Mouse (Mus musculus) forebrain, embryonic 14.5 days (tissue): ENCODE data around the gene Gabrr1. TPM values are rescaled to one million over a fixed set of nuclear protein-coding genes. Genes with fewer than 3 reads are reported as not detected.

Experiments used
- ATAC-seq: fragments of 200-750 bp; cut with Nextera tagmentation; 2 replicates; pipeline ENCODE4 v1.8.0; 2017; ENCODE audit warnings: mild to moderate bottlenecking, moderate library complexity
- DNase-seq: peaks from one replicate; pipeline ENCODE4 v3.0.0-alpha.2; 2015; ENCODE audit warnings: low spot score
- H3K27ac ChIP-seq: fragments of 300-500 bp; sonication (generic); 2 replicates; pipeline ENCODE4 v1.5.1; 2014; ENCODE audit warnings: low read depth, mild to moderate bottlenecking, control low read depth, low read length, moderate library complexity
- H3K27me3 ChIP-seq: fragments of 300-500 bp; sonication (generic); replicated peaks from 2 replicates; pipeline ENCODE4 v1.6.1; 2014; ENCODE audit warnings: low read length, control low read depth, mixed read lengths; ENCODE audit not compliant: control insufficient read depth, insufficient read depth
- H3K36me3 ChIP-seq: fragments of 300-500 bp; sonication (generic); 2 replicates; pipeline ENCODE4 v1.6.1; 2014; ENCODE audit warnings: low read length, control low read depth; ENCODE audit not compliant: control insufficient read depth, insufficient read depth
- H3K4me1 ChIP-seq: fragments of 300-500 bp; sonication (generic); 2 replicates; pipeline ENCODE4 v1.6.1; 2014; ENCODE audit warnings: antibody characterized with exemption, low read length, control low read depth; ENCODE audit not compliant: control insufficient read depth, insufficient read depth
- H3K4me2 ChIP-seq: fragments of 300-500 bp; sonication (generic); 2 replicates; pipeline ENCODE4 v1.6.1; 2014; ENCODE audit warnings: mild to moderate bottlenecking, control low read depth, low read length
- H3K4me3 ChIP-seq: fragments of 300-500 bp; sonication (generic); 2 replicates; pipeline ENCODE4 v1.5.1; 2014; ENCODE audit warnings: low read depth, low read length, control low read depth
- H3K9ac ChIP-seq: fragments of 300-500 bp; sonication (generic); 2 replicates; pipeline ENCODE4 v1.6.1; 2014; ENCODE audit warnings: mild to moderate bottlenecking, low read length, control low read depth, moderate library complexity
- H3K9me3 ChIP-seq: fragments of 300-500 bp; sonication (generic); replicated peaks from 2 replicates; pipeline ENCODE4 v1.6.1; 2016; ENCODE audit warnings: low read length, control low read depth, mixed read lengths; ENCODE audit not compliant: control insufficient read depth
- WGBS: fragments of 180-500 bp; shearing (Covaris S2); extraction: QIAGEN DNeasy Blood & Tissue Kit; methylation state at CpG from one replicate; pipeline ENCODE4 v1.1.7; 2014; 5-methylcytosine and 5-hydroxymethylcytosine counted together
- polyA plus RNA-seq: library from polyadenylated mRNA; unstranded; fragments of >200 nt; fragmentation: Nextera tagmentation; extraction: Ambion mirVana; gene quantifications from 2 replicates; pipeline ENCODE4 v1.2.1, GENCODE M21; 2014

The Gabrr1 gene
- polyA plus RNA-seq, 1 experiment from 2014 or later = not detected

- Histone ChIP-seq H3K27me3 (no peaks in the 10 kb centered on the region), H3K4me2 (no peak overlapping the region)
- WGBS = 1% methylated on average over 2 of the region's 2 CpGs
These were observed 65.8 kb downstream of the Gabrr1 start for GRCm38 (mm10) chr4:33198117-33198516.

GRCm38 (mm10) chr4:33204682-33205081, 72.4 kb downstream of the Gabrr1 start:
- H3K36me3 ChIP-seq = no peaks in the 10 kb centered on the region
- H3K4me3 ChIP-seq = no peak overlapping the region
- 0 out of 2 replicates have a peak, but pooled peaks cover 3% of the 10 kb centered on the region for H3K27me3 ChIP-seq
- 2% methylated on average over 4 of the region's 4 CpGs for WGBS
- DNase-seq (peak; percentile 70), ATAC-seq (no peak)
- H3K4me1 ChIP-seq = 0 out of 2 replicates have a peak, but pooled peaks cover 2% of the 10 kb centered on the region
- H3K9me3 ChIP-seq = no peaks in the 10 kb centered on the region
- H3K9ac ChIP-seq = no peak overlapping the region
- no peak overlapping the region for H3K4me2 ChIP-seq
- no peak overlapping the region for H3K27ac ChIP-seq

More at GRCm38 (mm10) chr4:33198117-33198516, 65.8 kb downstream of the Gabrr1 start:
- Histone ChIP-seq H3K9ac (no peak overlapping the region), H3K36me3 (no peaks in the 10 kb centered on the region), H3K4me3 (no peak overlapping the region), H3K9me3 (no peaks in the 10 kb centered on the region; the same call in 1 of the 2 replicates), H3K4me1 (no peaks in the 10 kb centered on the region), H3K27ac (no peak overlapping the region)
- ATAC-seq = no peak
- no peak for DNase-seq

GRCm38 (mm10) chr4:33207551-33207950, 75.2 kb downstream of the Gabrr1 start:
- ATAC-seq (no peak), DNase-seq (no peak)
- 68% methylated on average over 2 of the region's 2 CpGs for WGBS
- Histone ChIP-seq H3K9ac (no peak overlapping the region), H3K4me3 (no peak overlapping the region), H3K27ac (no peak overlapping the region), H3K27me3 (0 out of 2 replicates have a peak, but pooled peaks cover 3% of the 10 kb centered on the region), H3K9me3 (no peaks in the 10 kb centered on the region; the same call in 1 of the 2 replicates), H3K4me1 (0 out of 2 replicates have a peak, but pooled peaks cover 2% of the 10 kb centered on the region), H3K4me2 (no peak overlapping the region), H3K36me3 (no peaks in the 10 kb centered on the region)

DNA sequence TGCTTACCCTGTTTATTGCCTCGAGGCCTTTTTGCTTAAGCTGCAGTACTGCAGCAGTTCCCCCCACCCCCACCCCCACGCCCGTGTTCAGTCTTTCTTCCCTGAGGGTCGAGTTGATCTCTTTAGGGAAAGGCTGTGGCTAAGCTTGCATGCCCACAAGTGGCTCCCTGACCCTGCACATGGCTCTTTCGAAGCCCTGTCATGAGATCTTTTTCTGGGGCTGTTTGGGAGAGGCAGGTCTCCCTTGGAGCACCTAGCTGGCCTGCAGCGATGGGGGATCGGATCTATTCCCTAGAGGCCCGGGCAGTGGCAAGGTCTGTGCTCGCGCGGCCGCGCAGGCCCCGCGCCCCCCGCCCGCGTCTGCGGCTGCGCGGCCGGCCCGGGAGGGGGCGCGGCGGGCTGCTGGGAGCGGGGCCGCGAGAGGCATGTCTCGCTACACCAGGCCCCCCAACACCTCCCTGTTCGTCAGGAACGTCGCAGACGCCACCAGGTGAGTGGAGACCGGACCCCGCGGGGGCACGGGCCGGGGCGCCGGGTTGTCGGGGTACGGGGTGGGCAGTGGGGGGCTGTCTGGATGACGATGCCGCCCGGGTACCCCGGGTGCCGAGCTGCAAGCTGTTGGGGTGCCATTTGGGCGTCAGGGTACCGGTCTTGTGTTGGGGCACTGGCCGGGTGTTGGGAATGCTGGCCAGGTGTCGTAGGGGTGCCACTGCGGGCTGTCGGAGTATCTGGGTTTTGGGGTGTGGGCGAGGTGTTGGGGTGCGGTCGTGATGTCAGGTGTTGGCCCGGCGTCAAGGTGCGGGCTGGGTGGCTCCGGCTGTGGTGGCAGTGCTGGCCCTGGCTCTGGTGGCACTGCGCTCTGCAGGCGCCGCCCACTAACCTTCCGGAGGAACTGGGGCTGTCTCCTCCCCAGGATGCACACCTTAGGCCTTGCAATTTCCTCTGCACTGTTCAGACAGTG, 76.8 kb downstream of the Gabrr1 start, which contains the start of gene Srsf12:
Gene Srsf12 (plus strand): TSS at position 111 of the 961 bp plus-strand sequence.
- Histone ChIP-seq H3K9ac (peak within 1 kb of the TSS; percentile 91), H3K4me2 (peak within 1 kb of the TSS; percentile 94), H3K4me3 (peak within 1 kb of the TSS; percentile 71), H3K9me3 (no peaks in the 10 kb centered on the region; the same call in 1 of the 2 replicates), H3K27ac (peak within 1 kb of the TSS; percentile 68), H3K36me3 (no peaks in the 10 kb centered on the region), H3K27me3 (0 out of 2 replicates have a peak, but pooled peaks cover 2% of the 10 kb centered on the region), H3K4me1 (0 out of 2 replicates have a peak, but pooled peaks cover 2% of the 10 kb centered on the region)
- 4% methylated on average over 40 of the region's 65 CpGs for WGBS
- DNase-seq = peak; percentile 56
- ATAC-seq = peak; percentile 92

Other genes with a start within 250 kb of the Gabrr1 start
- 32.7 and 33.5 TPM in 2 replicates for gene Ankrd6, start 181.7 kb upstream of the Gabrr1 start, polyA plus RNA-seq
- gene Rragd, start 149.5 kb upstream of the Gabrr1 start, polyA plus RNA-seq = 17.6 and 22.7 TPM in 2 replicates
- 53.5 and 53.9 TPM in 2 replicates for gene Ube2j1, start 101.1 kb upstream of the Gabrr1 start, polyA plus RNA-seq
- gene Gabrr2, start 69.5 kb upstream of the Gabrr1 start, polyA plus RNA-seq = 0.34 and 0.47 TPM in 2 replicates
- gene Pm20d2, start 57.2 kb downstream of the Gabrr1 start, polyA plus RNA-seq = 2.0 and 2.5 TPM in 2 replicates
- 22.9 and 34.8 TPM in 2 replicates for gene Srsf12, start 76.5 kb downstream of the Gabrr1 start, polyA plus RNA-seq
- gene Pnrc1, start 157.6 kb downstream of the Gabrr1 start, polyA plus RNA-seq = 96.1 and 99.0 TPM in 2 replicates
- 21.0 and 27.9 TPM in 2 replicates for gene Rngtt, start 177.8 kb downstream of the Gabrr1 start, polyA plus RNA-seq